Mouse (Mus musculus): Measurements from ENCODE around the gene Olfr303. TPM values are rescaled to one million over a fixed set of nuclear protein-coding genes. Genes with fewer than 3 reads are reported as not detected.
"Not testable (repeated sequence)": the region's sequence is repeated elsewhere in the genome, so short reads cannot be mapped to it uniquely, and the experiment has no call there.

Olfr303 gene
- not detected in 2 replicates for polyA plus RNA-seq (2015; fragmentation: Nextera tagmentation; extraction: Ambion mirVana)

DNA sequence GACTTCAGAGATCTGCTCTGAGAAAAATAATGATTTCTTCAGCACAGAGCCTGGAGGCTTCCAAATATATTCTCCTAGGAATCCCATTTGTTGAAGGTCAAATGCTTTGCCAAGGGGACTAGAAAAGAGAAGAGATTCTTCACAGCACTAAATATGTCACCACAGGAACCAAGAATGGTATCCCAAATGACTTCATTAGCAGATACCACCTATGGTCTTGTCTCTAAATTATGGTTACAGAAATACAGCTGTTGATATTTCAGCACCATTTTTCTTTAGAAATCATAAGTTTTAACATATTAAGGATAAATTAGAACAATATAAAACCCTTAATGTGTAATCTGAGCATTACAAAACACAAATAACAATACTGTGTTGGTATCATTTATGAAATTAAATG lies at the start of gene Olfr303:
Olfr303 (minus strand) TSS at position 101 of the 400 bp plus-strand sequence.
- Histone ChIP-seq H3K36me3 (ENCODE audit: control insufficient read depth, insufficient read depth) (no peaks in the 10 kb centered on the region), H3K27ac (ENCODE audit: low read depth, low read length) (no peak within 1 kb of the TSS), H3K9ac (ENCODE audit: low read depth, low read length) (no peak within 1 kb of the TSS), H3K9me3 (ENCODE audit: control insufficient read depth) (no peaks in the 10 kb centered on the region), H3K27me3 (replicated peaks; ENCODE audit: control insufficient read depth, insufficient read depth, low read length) (no peaks in the 10 kb centered on the region), H3K4me1 (replicated peaks; ENCODE audit: control insufficient read depth, insufficient read depth, low read length) (no peaks in the 10 kb centered on the region), H3K4me3 (ENCODE audit: low read depth, low read length) (no peak within 1 kb of the TSS), H3K4me2 (replicated peaks; ENCODE audit: low read depth) (no peak within 1 kb of the TSS)
- no peak for TF ChIP-seq CTCF (IDR thresholded peaks at IDR 0.05; ENCODE audit: low read depth)
- ATAC-seq = no peak

DNA sequence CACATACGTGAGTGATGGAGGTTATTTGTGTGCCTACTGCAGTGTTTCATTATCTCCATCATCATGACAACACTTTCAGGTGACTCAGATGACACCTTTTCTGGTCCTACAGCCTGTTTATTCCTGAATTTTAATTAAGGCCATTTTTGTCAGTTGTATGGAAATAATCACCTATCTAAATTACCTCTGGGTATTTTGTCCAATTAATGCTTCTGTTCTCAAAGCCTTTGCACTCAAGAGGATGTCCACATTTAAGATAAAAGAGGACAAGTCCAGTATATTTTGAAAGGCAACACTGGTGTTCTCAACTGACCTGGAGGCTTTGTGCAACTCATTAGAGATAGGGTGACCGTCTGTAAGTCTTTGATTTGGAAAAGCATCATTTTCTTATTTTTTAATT lies 6.0 kb upstream of the Olfr303 start, which contains the start of gene Olfr301:
Olfr301 (plus strand) TSS at position 301 of the 400 bp plus-strand sequence.
- Histone ChIP-seq H3K4me1 (replicated peaks; ENCODE audit: control insufficient read depth, insufficient read depth, low read length) (no peaks in the 10 kb centered on the region), H3K4me3 (ENCODE audit: low read depth, low read length) (no peak within 1 kb of the TSS), H3K9me3 (ENCODE audit: control insufficient read depth) (no peaks in the 10 kb centered on the region), H3K27me3 (replicated peaks; ENCODE audit: control insufficient read depth, insufficient read depth, low read length) (no peaks in the 10 kb centered on the region), H3K9ac (ENCODE audit: low read depth, low read length) (no peak within 1 kb of the TSS), H3K36me3 (ENCODE audit: control insufficient read depth, insufficient read depth) (no peaks in the 10 kb centered on the region), H3K27ac (ENCODE audit: low read depth, low read length) (no peak within 1 kb of the TSS), H3K4me2 (replicated peaks; ENCODE audit: low read depth) (no peak within 1 kb of the TSS)
- no peak for ATAC-seq
- WGBS = 81% methylated on average over 2 of the region's 2 CpGs
- TF ChIP-seq CTCF (IDR thresholded peaks at IDR 0.05; ENCODE audit: low read depth) = no peak

DNA sequence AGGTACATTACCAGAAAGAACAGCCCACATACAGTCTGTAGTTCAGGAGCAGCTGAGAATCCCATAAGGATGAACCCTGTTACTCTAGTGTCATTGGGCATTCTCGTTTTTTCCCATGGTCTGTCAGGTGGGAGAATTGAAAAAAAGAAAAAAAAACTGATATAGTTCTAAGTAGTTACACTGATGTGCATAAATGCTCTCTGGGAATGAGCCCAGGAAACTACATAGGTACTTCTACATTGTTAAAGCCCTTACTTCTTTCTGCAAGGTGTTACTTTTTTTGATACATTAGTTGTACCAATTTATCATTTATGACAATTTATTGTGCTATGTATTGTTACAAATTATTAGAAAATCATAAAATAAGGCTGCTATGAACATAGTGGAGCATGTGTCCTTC lies 11.0 kb downstream of the Olfr303 start, which contains the start of gene Olfr304:
Olfr304 (minus strand) TSS at position 101 of the 400 bp plus-strand sequence.
- H3K36me3 ChIP-seq (ENCODE audit: control insufficient read depth, insufficient read depth) = no peaks in the 10 kb centered on the region
- no peaks in the 10 kb centered on the region for H3K9me3 ChIP-seq (ENCODE audit: control insufficient read depth)
- no peaks in the 10 kb centered on the region for H3K27me3 ChIP-seq (replicated peaks; ENCODE audit: control insufficient read depth, insufficient read depth, low read length)
- H3K4me3 ChIP-seq (ENCODE audit: low read depth, low read length) = no peak within 1 kb of the TSS
- no peaks in the 10 kb centered on the region for H3K4me1 ChIP-seq (replicated peaks; ENCODE audit: control insufficient read depth, insufficient read depth, low read length)
- H3K9ac ChIP-seq (ENCODE audit: low read depth, low read length) = no peak within 1 kb of the TSS
- 48% methylated on average over 1 of the region's 1 CpGs for WGBS
- no peak within 1 kb of the TSS for H3K4me2 ChIP-seq (replicated peaks; ENCODE audit: low read depth)
- H3K27ac ChIP-seq (ENCODE audit: low read depth, low read length) = no peak within 1 kb of the TSS
- no peak for ATAC-seq
- TF ChIP-seq CTCF (IDR thresholded peaks at IDR 0.05; ENCODE audit: low read depth) = no peak

DNA sequence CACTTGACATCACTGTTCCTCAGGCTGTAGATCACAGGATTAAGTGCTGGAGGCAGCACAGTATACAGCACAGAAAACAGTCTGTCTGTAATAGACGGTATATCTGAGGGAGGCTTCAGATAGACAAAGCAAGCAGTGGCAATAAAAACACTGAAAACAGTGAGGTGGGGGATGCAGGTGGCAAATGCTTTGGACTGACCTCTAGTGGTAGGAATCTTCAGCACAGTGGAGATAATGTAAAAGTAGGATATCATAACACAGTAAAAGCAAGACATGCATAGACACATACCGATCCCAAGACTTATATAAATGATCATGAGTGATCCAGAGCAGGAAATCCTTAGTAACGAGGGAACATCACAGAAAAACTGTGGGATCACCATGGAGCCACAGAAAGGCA lies 11.8 kb downstream of the Olfr303 start:
- WGBS = 64% methylated on average over 3 of the region's 3 CpGs
- H3K36me3 ChIP-seq (ENCODE audit: control insufficient read depth, insufficient read depth) = no peaks in the 10 kb centered on the region
- no peaks in the 10 kb centered on the region for H3K9me3 ChIP-seq (ENCODE audit: control insufficient read depth)
- TF ChIP-seq CTCF (IDR thresholded peaks at IDR 0.05; ENCODE audit: low read depth) = peak; percentile 36
- H3K4me2 ChIP-seq (replicated peaks; ENCODE audit: low read depth) = no peak overlapping the region
- H3K27me3 ChIP-seq (replicated peaks; ENCODE audit: control insufficient read depth, insufficient read depth, low read length) = no peaks in the 10 kb centered on the region
- H3K9ac ChIP-seq (ENCODE audit: low read depth, low read length) = no peak overlapping the region
- H3K4me3 ChIP-seq (ENCODE audit: low read depth, low read length) = no peak overlapping the region
- no peak for ATAC-seq
- H3K4me1 ChIP-seq (replicated peaks; ENCODE audit: control insufficient read depth, insufficient read depth, low read length) = no peaks in the 10 kb centered on the region
- H3K27ac ChIP-seq (ENCODE audit: low read depth, low read length) = no peak overlapping the region

- no peak within 1 kb of the TSS for H3K4me2 ChIP-seq (replicated peaks; ENCODE audit: low read depth)
- H3K4me1 ChIP-seq (replicated peaks; ENCODE audit: control insufficient read depth, insufficient read depth, low read length) = no peaks in the 10 kb centered on the region
- H3K36me3 ChIP-seq (ENCODE audit: control insufficient read depth, insufficient read depth) = no peaks in the 10 kb centered on the region
- no peak within 1 kb of the TSS for H3K4me3 ChIP-seq (ENCODE audit: low read depth, low read length)
- H3K9ac ChIP-seq (ENCODE audit: low read depth, low read length) = no peak within 1 kb of the TSS
- no peaks in the 10 kb centered on the region for H3K9me3 ChIP-seq (ENCODE audit: control insufficient read depth)
- no peak for TF ChIP-seq CTCF (IDR thresholded peaks at IDR 0.05; ENCODE audit: low read depth)
- 84% methylated on average over 1 of the region's 1 CpGs for WGBS
- no peak within 1 kb of the TSS for H3K27ac ChIP-seq (ENCODE audit: low read depth, low read length)
- ATAC-seq = no peak
- H3K27me3 ChIP-seq (replicated peaks; ENCODE audit: control insufficient read depth, insufficient read depth, low read length) = no peaks in the 10 kb centered on the region
Measured at GRCm38 (mm10) chr7:86366828-86367227, 30.8 kb downstream of the Olfr303 start, which contains the start of gene Olfr305. TSS of gene Olfr305 (minus strand) at chr7:86366928.

DNA sequence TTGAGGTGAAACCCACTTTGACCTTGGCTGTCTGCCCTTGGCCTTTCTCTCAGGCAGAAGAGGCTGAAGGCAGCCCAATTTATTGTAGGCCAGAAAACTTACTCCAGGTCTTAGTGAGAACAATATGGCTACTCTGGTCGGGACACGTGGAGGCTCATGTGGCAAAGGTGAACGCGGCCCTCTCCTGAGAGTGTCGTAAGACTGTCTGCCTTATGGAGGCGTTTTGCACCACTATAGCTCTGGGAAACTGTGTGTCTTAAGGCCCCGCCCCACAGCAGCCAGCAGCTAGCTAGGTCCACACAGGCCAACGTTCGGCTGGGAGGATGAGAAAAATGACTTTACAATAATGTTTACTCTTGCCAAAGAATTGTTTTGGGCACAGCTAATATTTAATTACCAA lies 51.3 kb downstream of the Olfr303 start:
- not testable (repeated sequence) for H3K9me3 ChIP-seq (ENCODE audit: control insufficient read depth); H3K4me1 ChIP-seq (replicated peaks; ENCODE audit: control insufficient read depth, insufficient read depth, low read length); H3K27me3 ChIP-seq (replicated peaks; ENCODE audit: control insufficient read depth, insufficient read depth, low read length); H3K9ac ChIP-seq (ENCODE audit: low read depth, low read length); H3K27ac ChIP-seq (ENCODE audit: low read depth, low read length); H3K36me3 ChIP-seq (ENCODE audit: control insufficient read depth, insufficient read depth); H3K4me3 ChIP-seq (ENCODE audit: low read depth, low read length); ATAC-seq; H3K4me2 ChIP-seq (replicated peaks; ENCODE audit: low read depth)
- 83% methylated on average over 9 of the region's 9 CpGs for WGBS

GRCm38 (mm10) chr7:86344253-86344652 lies 53.3 kb downstream of the Olfr303 start:
- Histone ChIP-seq H3K36me3 (ENCODE audit: control insufficient read depth, insufficient read depth) (no peaks in the 10 kb centered on the region), H3K9me3 (ENCODE audit: control insufficient read depth) (no peaks in the 10 kb centered on the region), H3K27me3 (replicated peaks; ENCODE audit: control insufficient read depth, insufficient read depth, low read length) (no peaks in the 10 kb centered on the region), H3K27ac (ENCODE audit: low read depth, low read length) (no peak overlapping the region), H3K4me1 (replicated peaks; ENCODE audit: control insufficient read depth, insufficient read depth, low read length) (no peaks in the 10 kb centered on the region), H3K9ac (ENCODE audit: low read depth, low read length) (no peak overlapping the region), H3K4me2 (replicated peaks; ENCODE audit: low read depth) (no peak overlapping the region), H3K4me3 (ENCODE audit: low read depth, low read length) (no peak overlapping the region)
- TF ChIP-seq CTCF (IDR thresholded peaks at IDR 0.05; ENCODE audit: low read depth) = no peak
- no peak for ATAC-seq
- WGBS = 64% methylated on average over 3 of the region's 3 CpGs
